ENCODE assay signal across 10 mouse cellular contexts in genomic region chr6:124918890-124919627, GRCm38 (mm10). TPM values are rescaled to one million over a fixed set of nuclear protein-coding genes. Genes with fewer than 3 reads are reported as not detected.
DNase-seq lines count a peak whose midpoint lies in the region; ATAC-seq lines count a peak whose summit lies in the region.
"Had no signal": no experiment of that assay in that cellular context is flagged by ENCODE, and none has a peak within 500 bp of the region (broad histone marks: within the 10 kb centered on the region; RNA-seq: fewer than 3 reads in every experiment).

No protein-coding gene starts in this region.

- 26% methylated on average over 13 of the region's 14 CpGs for WGBS in kidney, embryonic 14.5 days
- 25% methylated on average over 14 of the region's 14 CpGs for WGBS in embryonic facial prominence, embryonic 10.5 days
- 15% methylated on average over 13 of the region's 14 CpGs for WGBS in hindbrain, embryonic 13.5 days
- WGBS in midbrain, embryonic 13.5 days, result 13% methylated on average over 13 of the region's 14 CpGs

- H3K36me3 ChIP-seq in kidney, embryonic 14.5 days (ENCODE audit: control insufficient read depth, insufficient read depth, low read length), result peaks cover 10% of the 10 kb centered on the region
- H3K36me3 ChIP-seq in embryonic facial prominence, embryonic 10.5 days (replicated peaks), result peaks cover 19% of the 10 kb centered on the region
- H3K36me3 ChIP-seq in hindbrain, embryonic 13.5 days, result peaks cover 10% of the 10 kb centered on the region
- H3K36me3 ChIP-seq in midbrain, embryonic 13.5 days, result peaks cover 10% of the 10 kb centered on the region

- peaks cover 44% of the 10 kb centered on the region for H3K4me1 ChIP-seq in kidney, embryonic 14.5 days (ENCODE audit: control insufficient read depth, insufficient read depth, low read length)
- H3K4me1 ChIP-seq in embryonic facial prominence, embryonic 10.5 days, result peaks cover 73% of the 10 kb centered on the region
- peaks cover 56% of the 10 kb centered on the region for H3K4me1 ChIP-seq in hindbrain, embryonic 13.5 days (replicated peaks)
- H3K4me1 ChIP-seq in midbrain, embryonic 13.5 days (replicated peaks), result peaks cover 58% of the 10 kb centered on the region

- no peak for DNase-seq in kidney, postnatal 36 days
- DNase-seq in embryonic facial prominence, embryonic 10.5 days (ENCODE audit: low spot score), result no peak
- DNase-seq in adrenal gland, adult 18-20 months (ENCODE audit: low spot score in 2 of 2), result no peak
- DNase-seq in right cerebral cortex, postnatal 14 days, result no peak
- no peak for DNase-seq in left cerebral cortex, postnatal 36 days (ENCODE audit: low spot score in 2 of 2)

- intact Hi-C loops in left cerebral cortex, postnatal 36 days (cut with DNase I), result loop anchor here (1.0 to 5.0 kb wide), 3 partner anchors 62 to 168 kb away; partner anchors contain the start of genes P3h3 and Zfp384

- peak overlapping the region; percentile 78 for H3K4me3 ChIP-seq in kidney, embryonic 14.5 days (ENCODE audit: low read length)
- peak overlapping the region; percentile 92 for H3K4me3 ChIP-seq in embryonic facial prominence, embryonic 10.5 days
- H3K4me3 ChIP-seq in hindbrain, embryonic 13.5 days, result peak overlapping the region; percentile 93
- H3K4me3 ChIP-seq in midbrain, embryonic 13.5 days (replicated peaks), result peak overlapping the region; percentile 94

- H3K9me3 ChIP-seq in kidney, embryonic 14.5 days (ENCODE audit: control insufficient read depth, low read length), result no peaks in the 10 kb centered on the region
- H3K9me3 ChIP-seq in embryonic facial prominence, embryonic 10.5 days, result no peaks in the 10 kb centered on the region
- no peaks in the 10 kb centered on the region for H3K9me3 ChIP-seq in hindbrain, embryonic 13.5 days
- H3K9me3 ChIP-seq in midbrain, embryonic 13.5 days, result no peaks in the 10 kb centered on the region

- H3K9ac ChIP-seq in kidney, embryonic 14.5 days (ENCODE audit: low read depth, low read length), result peak overlapping the region; percentile 100; the same call in 1 of the 2 replicates
- peak overlapping the region; percentile 100 for H3K9ac ChIP-seq in hindbrain, embryonic 13.5 days
- H3K9ac ChIP-seq in midbrain, embryonic 13.5 days (replicated peaks), result peak overlapping the region; percentile 100

- peak overlapping the region; percentile 98 for H3K4me2 ChIP-seq in kidney, embryonic 14.5 days (replicated peaks; ENCODE audit: low read depth, low read length)
- H3K4me2 ChIP-seq in hindbrain, embryonic 13.5 days, result peak overlapping the region; percentile 100
- peak overlapping the region; percentile 99 for H3K4me2 ChIP-seq in midbrain, embryonic 13.5 days (replicated peaks)

- no peaks in the 10 kb centered on the region for H3K27me3 ChIP-seq in kidney, embryonic 14.5 days (ENCODE audit: control insufficient read depth, insufficient read depth, low read length)
- H3K27me3 ChIP-seq in embryonic facial prominence, embryonic 10.5 days (replicated peaks; ENCODE audit: low read depth, poor library complexity, severe bottlenecking), result no peaks in the 10 kb centered on the region
- no peaks in the 10 kb centered on the region for H3K27me3 ChIP-seq in hindbrain, embryonic 13.5 days
- no peaks in the 10 kb centered on the region for H3K27me3 ChIP-seq in midbrain, embryonic 13.5 days
- H3K27me3 ChIP-seq: Patski had no signal

- peak overlapping the region; percentile 98 for H3K27ac ChIP-seq in kidney, embryonic 14.5 days (ENCODE audit: low read depth, low read length)
- H3K27ac ChIP-seq in embryonic facial prominence, embryonic 10.5 days (replicated peaks), result peak overlapping the region; percentile 100
- H3K27ac ChIP-seq in hindbrain, embryonic 13.5 days, result peak overlapping the region; percentile 100
- peak overlapping the region; percentile 100 for H3K27ac ChIP-seq in midbrain, embryonic 13.5 days

- ATAC-seq in kidney, embryonic 14.5 days (ENCODE audit: low FRiP score, low TSS enrichment), result no peak
- ATAC-seq in hindbrain, embryonic 13.5 days (ENCODE audit: low FRiP score), result no peak
- ATAC-seq in midbrain, embryonic 13.5 days, result no peak

RNA-seq across cellular contexts. Expression of gene Ptms, which starts 0.8 kb away (rescaled TPM):
- 219 and 295 TPM in 2 replicates for polyA plus RNA-seq in kidney, embryonic 14.5 days (2014; fragmentation: Nextera tagmentation; extraction: Ambion mirVana)
- 203 and 213 TPM in 2 replicates for polyA plus RNA-seq in embryonic facial prominence, embryonic 10.5 days (2016; fragmentation: Nextera tagmentation; extraction: Ambion mirVana)
- 744 and 801 TPM in 2 replicates for polyA plus RNA-seq in hindbrain, embryonic 13.5 days (2015; fragmentation: Nextera tagmentation; extraction: Ambion mirVana)
- 662 and 802 TPM in 2 replicates for polyA plus RNA-seq in midbrain, embryonic 13.5 days (2015; fragmentation: Nextera tagmentation; extraction: Ambion mirVana)
- 100 to 1,000 TPM; 770 to 874 TPM for total RNA-seq in adrenal gland, adult 18-20 months (2021)
- 1,000 to 10,000 TPM in 1 of 2 experiments, 100 to 1,000 TPM in 1; 913 to 1,047 TPM for total RNA-seq in left cerebral cortex, postnatal 36 days (2021)

RNA-seq across cellular contexts. Expression of gene Lag3, which starts 7.6 kb away (rescaled TPM):
- polyA plus RNA-seq in kidney, embryonic 14.5 days (2014; fragmentation: Nextera tagmentation; extraction: Ambion mirVana), result 1.6 and 1.7 TPM in 2 replicates
- 1.2 and 1.6 TPM in 2 replicates for polyA plus RNA-seq in embryonic facial prominence, embryonic 10.5 days (2016; fragmentation: Nextera tagmentation; extraction: Ambion mirVana)
- polyA plus RNA-seq in hindbrain, embryonic 13.5 days (2015; fragmentation: Nextera tagmentation; extraction: Ambion mirVana), result 2.4 and 2.6 TPM in 2 replicates
- 2.3 and 2.5 TPM in 2 replicates for polyA plus RNA-seq in midbrain, embryonic 13.5 days (2015; fragmentation: Nextera tagmentation; extraction: Ambion mirVana)
- total RNA-seq in adrenal gland, adult 18-20 months (2021), result 1 to 10 TPM; 1.4 to 2.6 TPM
- 1 to 10 TPM; 2.7 to 3.1 TPM for total RNA-seq in left cerebral cortex, postnatal 36 days (2021)
- polyA plus RNA-seq: erythroblast, embryonic 14.5 days had no signal

RNA-seq across cellular contexts. Expression of gene Mlf2, which starts 12.1 kb away (rescaled TPM):
- polyA plus RNA-seq in kidney, embryonic 14.5 days (2014; fragmentation: Nextera tagmentation; extraction: Ambion mirVana), result 396 and 402 TPM in 2 replicates
- polyA plus RNA-seq in embryonic facial prominence, embryonic 10.5 days (2016; fragmentation: Nextera tagmentation; extraction: Ambion mirVana), result 390 and 408 TPM in 2 replicates
- 481 and 505 TPM in 2 replicates for polyA plus RNA-seq in hindbrain, embryonic 13.5 days (2015; fragmentation: Nextera tagmentation; extraction: Ambion mirVana)
- polyA plus RNA-seq in midbrain, embryonic 13.5 days (2015; fragmentation: Nextera tagmentation; extraction: Ambion mirVana), result 419 and 462 TPM in 2 replicates
- total RNA-seq in adrenal gland, adult 18-20 months (2021), result 100 to 1,000 TPM; 298 to 321 TPM
- total RNA-seq in left cerebral cortex, postnatal 36 days (2021), result 100 to 1,000 TPM; 606 to 697 TPM

RNA-seq across cellular contexts. Expression of gene Cd4, which starts 31.0 kb away (rescaled TPM):
- 0.16 TPM in 1 of 2 replicates, not detected in the other for polyA plus RNA-seq in kidney, embryonic 14.5 days (2014; fragmentation: Nextera tagmentation; extraction: Ambion mirVana)
- not detected in 2 replicates for polyA plus RNA-seq in embryonic facial prominence, embryonic 10.5 days (2016; fragmentation: Nextera tagmentation; extraction: Ambion mirVana)
- 0.14 and 0.19 TPM in 2 replicates for polyA plus RNA-seq in hindbrain, embryonic 13.5 days (2015; fragmentation: Nextera tagmentation; extraction: Ambion mirVana)
- polyA plus RNA-seq in midbrain, embryonic 13.5 days (2015; fragmentation: Nextera tagmentation; extraction: Ambion mirVana), result 0.07 TPM in 1 of 2 replicates, not detected in the other
- 1 to 10 TPM in 1 of 2 experiments, under 1 TPM in 1; 0.36 to 1.8 TPM for total RNA-seq in adrenal gland, adult 18-20 months (2021)
- 1 to 10 TPM; 5.4 to 5.8 TPM for total RNA-seq in left cerebral cortex, postnatal 36 days (2021)
- polyA plus RNA-seq: erythroblast, embryonic 14.5 days; Patski had no signal

RNA-seq across cellular contexts. Expression of gene Cops7a, which starts 46.3 kb away (rescaled TPM):
- 144 and 162 TPM in 2 replicates for polyA plus RNA-seq in kidney, embryonic 14.5 days (2014; fragmentation: Nextera tagmentation; extraction: Ambion mirVana)
- 137 and 146 TPM in 2 replicates for polyA plus RNA-seq in embryonic facial prominence, embryonic 10.5 days (2016; fragmentation: Nextera tagmentation; extraction: Ambion mirVana)
- 89.3 and 94.5 TPM in 2 replicates for polyA plus RNA-seq in hindbrain, embryonic 13.5 days (2015; fragmentation: Nextera tagmentation; extraction: Ambion mirVana)
- polyA plus RNA-seq in midbrain, embryonic 13.5 days (2015; fragmentation: Nextera tagmentation; extraction: Ambion mirVana), result 89.9 and 95.2 TPM in 2 replicates
- total RNA-seq in adrenal gland, adult 18-20 months (2021), result 100 to 1,000 TPM; 112 to 141 TPM
- 100 to 1,000 TPM; 153 to 170 TPM for total RNA-seq in left cerebral cortex, postnatal 36 days (2021)
